13 mouse cellular contexts compared by ENCODE assay signal in genomic region chr8:7097577-7097976, GRCm38 (mm10).
DNase-seq lines count a peak whose midpoint lies in the region; ATAC-seq and TF ChIP-seq lines count a peak whose summit lies in the region.
"Had no signal": no experiment of that assay in that cellular context is flagged by ENCODE, and none has a peak within 500 bp of the region (broad histone marks: within the 10 kb centered on the region; RNA-seq: fewer than 3 reads in every experiment).

No protein-coding gene starts in this region.

- intact Hi-C loops in left cerebral cortex, postnatal 4 days (cut with DNase I) = no loop called here
- intact Hi-C loops in left cerebral cortex, postnatal 10 days (cut with DNase I) = no loop called here

- H3K27me3 ChIP-seq in forebrain, embryonic 15.5 days = no peaks in the 10 kb centered on the region
- H3K27me3 ChIP-seq in limb, embryonic 14.5 days (ENCODE audit: control insufficient read depth, insufficient read depth, low read length) = no peaks in the 10 kb centered on the region
- H3K27me3 ChIP-seq: heart, embryonic 15.5 days; liver, embryonic 12.5 days had no signal

- H3K9me3 ChIP-seq in forebrain, embryonic 15.5 days = no peaks in the 10 kb centered on the region
- no peaks in the 10 kb centered on the region for H3K9me3 ChIP-seq in limb, embryonic 14.5 days (ENCODE audit: control insufficient read depth, low read length)
- H3K9me3 ChIP-seq: heart, embryonic 15.5 days; liver, embryonic 12.5 days had no signal

- 32% methylated on average over 2 of the region's 2 CpGs for WGBS in forebrain, embryonic 15.5 days
- 33% methylated on average over 2 of the region's 2 CpGs for WGBS in limb, embryonic 14.5 days

- H3K36me3 ChIP-seq in forebrain, embryonic 15.5 days = no peaks in the 10 kb centered on the region
- no peaks in the 10 kb centered on the region for H3K36me3 ChIP-seq in limb, embryonic 14.5 days (ENCODE audit: control insufficient read depth, insufficient read depth, low read length)
- H3K36me3 ChIP-seq: heart, embryonic 15.5 days; liver, embryonic 12.5 days had no signal

- no peak overlapping the region for H3K4me2 ChIP-seq in forebrain, embryonic 15.5 days (replicated peaks)
- H3K4me2 ChIP-seq in limb, embryonic 14.5 days (replicated peaks; ENCODE audit: low read depth, low read length, severe bottlenecking) = no peak overlapping the region
- H3K4me2 ChIP-seq: heart, embryonic 15.5 days; liver, embryonic 12.5 days had no signal

- ATAC-seq in forebrain, embryonic 15.5 days (replicated peaks) = peak; percentile 88
- ATAC-seq in limb, embryonic 14.5 days (ENCODE audit: low FRiP score, low read depth) = no peak
- no peak for ATAC-seq in megakaryocyte progenitor cell, adult 5-6 weeks (replicated peaks; ENCODE audit: poor library complexity)
- ATAC-seq: intestine, embryonic 16.5 days; liver, embryonic 12.5 days had no signal

- DNase-seq in left cerebral cortex, postnatal 4 days = peak; percentile 47
- DNase-seq in left cerebral cortex, postnatal 10 days (ENCODE audit: extremely low spot score in 1 of 2, low spot score in 2 of 2) = no peak
- peak; percentile 55 for DNase-seq in limb, embryonic 14.5 days (ENCODE audit: low spot score)
- DNase-seq in retina, postnatal 1 day = peak; percentile 48
- no peak for DNase-seq in testis, postnatal 14 days (ENCODE audit: low spot score)
- no peak for DNase-seq in kidney, adult 18-20 months
- DNase-seq: adrenal gland, postnatal 14 days; thymus, postnatal 4 days had no signal

- no peak overlapping the region for H3K4me3 ChIP-seq in forebrain, embryonic 15.5 days
- H3K4me3 ChIP-seq in limb, embryonic 14.5 days (replicated peaks; ENCODE audit: low read length) = no peak overlapping the region
- H3K4me3 ChIP-seq: heart, embryonic 15.5 days; liver, embryonic 12.5 days had no signal

- no peaks in the 10 kb centered on the region for H3K4me1 ChIP-seq in forebrain, embryonic 15.5 days
- no peaks in the 10 kb centered on the region for H3K4me1 ChIP-seq in limb, embryonic 14.5 days (ENCODE audit: control insufficient read depth, insufficient read depth, low read length)
- H3K4me1 ChIP-seq: heart, embryonic 15.5 days; liver, embryonic 12.5 days had no signal

- H3K27ac ChIP-seq in forebrain, embryonic 15.5 days (replicated peaks) = peak overlapping the region; percentile 31; the same call in 1 of the 2 replicates
- no peak overlapping the region for H3K27ac ChIP-seq in limb, embryonic 14.5 days (replicated peaks; ENCODE audit: low read depth, low read length)
- H3K27ac ChIP-seq: heart, embryonic 15.5 days; liver, embryonic 12.5 days had no signal

- TF ChIP-seq POLR2A in limb, embryonic 14.5 days (IDR thresholded peaks at IDR 0.05; ENCODE audit: borderline replicate concordance, extremely low read depth, insufficient read depth, insufficient read length) = no peak

- H3K9ac ChIP-seq in forebrain, embryonic 15.5 days (replicated peaks) = no peak overlapping the region
- no peak overlapping the region for H3K9ac ChIP-seq in limb, embryonic 14.5 days (ENCODE audit: low read depth, low read length, severe bottlenecking)
- H3K9ac ChIP-seq: heart, embryonic 15.5 days; liver, embryonic 12.5 days had no signal

Comparison
In these comparisons a context has a peak if more than half of its experiments do, and no peak if none do; other contexts are left out.
1. DNase-seq: peak in left cerebral cortex, postnatal 4 days (single experiment), limb, embryonic 14.5 days (single experiment) and retina, postnatal 1 day (single experiment); none in left cerebral cortex, postnatal 10 days (0 of 2), testis, postnatal 14 days (single experiment) and kidney, adult 18-20 months (single experiment).